Mouse (Mus musculus) kidney, postnatal 4 days (tissue): ENCODE measurements around the gene Olfr808.

Experiments used
- DNase-seq, 2 experiments: peaks; one replicate each; pipeline ENCODE4 v3.0.0; 2021; ENCODE audit warnings: mixed read lengths in 2 of 2

The Olfr808 gene

GRCm38 (mm10) chr10:129765182-129765581 is at the start of gene Olfr808:
TSS of gene Olfr808 (plus strand) at chr10:129765482.
- DNase-seq: no peak

GRCm38 (mm10) chr10:129729275-129729674 is 36.0 kb upstream of the Olfr808 start, which contains the start of gene Olfr805:
TSS of gene Olfr805 (minus strand) at chr10:129729375.
- no peak for DNase-seq

GRCm38 (mm10) chr10:129741821-129742220 is 23.5 kb upstream of the Olfr808 start, which contains the start of gene Olfr806:
TSS of gene Olfr806 (minus strand) at chr10:129741921.
- no peak for DNase-seq

GRCm38 (mm10) chr10:129757693-129758092 is 7.6 kb upstream of the Olfr808 start, which contains the start of gene Olfr807:
TSS of gene Olfr807 (minus strand) at chr10:129757793.
- DNase-seq: no peak

GRCm38 (mm10) chr10:129774338-129774737 is 9.1 kb downstream of the Olfr808 start, which contains the start of gene Olfr809:
TSS of gene Olfr809 (plus strand) at chr10:129774638.
- DNase-seq: no peak

GRCm38 (mm10) chr10:129778123-129778522 is 12.8 kb downstream of the Olfr808 start:
- no peak for DNase-seq

- no peak for DNase-seq
These were observed 29.5 kb downstream of the Olfr808 start, which contains the start of gene Olfr810 for GRCm38 (mm10) chr10:129794817-129795216. TSS of gene Olfr810 (minus strand) at chr10:129794917.

- DNase-seq: no peak
These were observed 39.0 kb downstream of the Olfr808 start, which contains the start of gene Olfr811 for GRCm38 (mm10) chr10:129804296-129804695. TSS of gene Olfr811 (minus strand) at chr10:129804396.
